Mouse (Mus musculus): ENCODE data around the gene Kdm4c. TPM values are rescaled to one million over a fixed set of nuclear protein-coding genes. Genes with fewer than 3 reads are reported as not detected.

Kdm4c gene
- polyA plus RNA-seq (2014; fragmentation: Illumina TruSeq; extraction: RNeasy Lipid Tissue Mini Kit (QIAGEN cat#74804); ENCODE audit: low read depth, low replicate concordance), result 8.5 TPM

GRCm38 (mm10) chr4:74242176-74242575, at the start of gene Kdm4c:
Gene Kdm4c, plus strand, starts transcription at chr4:74242497.

Other genes starting within 250 kb of the Kdm4c start
- gene Frmd3, start 229.1 kb upstream of the Kdm4c start, polyA plus RNA-seq (2014; fragmentation: Illumina TruSeq; extraction: RNeasy Lipid Tissue Mini Kit (QIAGEN cat#74804); ENCODE audit: low read depth, low replicate concordance), result not detected

All from liver, adult 10 weeks (tissue).